Mouse (Mus musculus): ENCODE measurements around the gene Cdkn2b. TPM values are rescaled to one million over a fixed set of nuclear protein-coding genes. Genes with fewer than 3 reads are reported as not detected.
A peak's percentile ranks its signal among the peaks of the same experiment; 100 is the strongest.

Cdkn2b gene
- polyA plus RNA-seq, 1 experiment from 2014 or later, result 26.9 TPM

- under 1% methylated on average over 9 of the region's 9 CpGs for WGBS
- no peak for TF ChIP-seq CTCF (IDR thresholded peaks at IDR 0.05; ENCODE audit: low read depth)
- no peak for TF ChIP-seq EP300 (optimal IDR thresholded peaks at IDR 0.05)
- no peaks in the 10 kb centered on the region for H3K9me3 ChIP-seq (ENCODE audit: control insufficient read depth, low read length)
- H3K9ac ChIP-seq (ENCODE audit: low read length), result no peak overlapping the region
- peak; percentile 51; the same call in 1 of the 2 replicates for ATAC-seq (ENCODE audit: low FRiP score, low TSS enrichment)
- H3K27me3 ChIP-seq (ENCODE audit: control insufficient read depth, insufficient read depth, low read length), result peaks cover 38% of the 10 kb centered on the region
- DNase-seq (ENCODE audit: low spot score), result no peak
- H3K4me1 ChIP-seq (replicated peaks; ENCODE audit: control insufficient read depth, insufficient read depth), result no peaks in the 10 kb centered on the region
- H3K36me3 ChIP-seq (ENCODE audit: control insufficient read depth, insufficient read depth, low read length), result no peaks in the 10 kb centered on the region
- H3K4me3 ChIP-seq (ENCODE audit: low read depth, low read length), result no peak overlapping the region
- H3K4me2 ChIP-seq (replicated peaks; ENCODE audit: low read depth), result no peak overlapping the region
- H3K27ac ChIP-seq (replicated peaks), result no peak overlapping the region
Measured at GRCm38 (mm10) chr4:89273585-89273984, 37.3 kb downstream of the Cdkn2b start.

- H3K4me3 ChIP-seq (ENCODE audit: low read depth, low read length), result no peak overlapping the region
- no peaks in the 10 kb centered on the region for H3K4me1 ChIP-seq (replicated peaks; ENCODE audit: control insufficient read depth, insufficient read depth)
- no peak overlapping the region for H3K4me2 ChIP-seq (replicated peaks; ENCODE audit: low read depth)
- H3K9me3 ChIP-seq (ENCODE audit: control insufficient read depth, low read length), result no peaks in the 10 kb centered on the region
- H3K27me3 ChIP-seq (ENCODE audit: control insufficient read depth, insufficient read depth, low read length), result peaks cover 36% of the 10 kb centered on the region
- no peak for DNase-seq (ENCODE audit: low spot score)
- WGBS, result 3% methylated on average over 20 of the region's 20 CpGs
- ATAC-seq (ENCODE audit: low FRiP score, low TSS enrichment), result no peak
- no peak overlapping the region for H3K9ac ChIP-seq (ENCODE audit: low read length)
- H3K36me3 ChIP-seq (ENCODE audit: control insufficient read depth, insufficient read depth, low read length), result no peaks in the 10 kb centered on the region
- H3K27ac ChIP-seq (replicated peaks), result no peak overlapping the region
- TF ChIP-seq EP300 (optimal IDR thresholded peaks at IDR 0.05) (no peak), CTCF (IDR thresholded peaks at IDR 0.05; ENCODE audit: low read depth) (no peak)
Measured at GRCm38 (mm10) chr4:89272961-89273540, 37.8 kb downstream of the Cdkn2b start.

GRCm38 (mm10) chr4:89272101-89272718, 38.6 kb downstream of the Cdkn2b start:
- Histone ChIP-seq H3K36me3 (ENCODE audit: control insufficient read depth, insufficient read depth, low read length) (no peaks in the 10 kb centered on the region), H3K27me3 (ENCODE audit: control insufficient read depth, insufficient read depth, low read length) (peaks cover 28% of the 10 kb centered on the region), H3K4me3 (ENCODE audit: low read depth, low read length) (no peak overlapping the region), H3K9me3 (ENCODE audit: control insufficient read depth, low read length) (no peaks in the 10 kb centered on the region), H3K4me2 (replicated peaks; ENCODE audit: low read depth) (no peak overlapping the region), H3K4me1 (replicated peaks; ENCODE audit: control insufficient read depth, insufficient read depth) (no peaks in the 10 kb centered on the region), H3K9ac (ENCODE audit: low read length) (no peak overlapping the region), H3K27ac (replicated peaks) (no peak overlapping the region)
- TF ChIP-seq CTCF (IDR thresholded peaks at IDR 0.05; ENCODE audit: low read depth) (no peak), EP300 (optimal IDR thresholded peaks at IDR 0.05) (no peak)
- 6% methylated on average over 18 of the region's 18 CpGs for whole genome bisulfite sequencing
- ATAC-seq (ENCODE audit: low FRiP score, low TSS enrichment), result no peak
- no peak for DNase-seq (ENCODE audit: low spot score)

- TF ChIP-seq EP300 (optimal IDR thresholded peaks at IDR 0.05), result no peak
- no peak for TF ChIP-seq CTCF (IDR thresholded peaks at IDR 0.05; ENCODE audit: low read depth)
- H3K4me3 ChIP-seq (ENCODE audit: low read depth, low read length), result no peak overlapping the region
- WGBS, result 67% methylated on average over 1 of the region's 1 CpGs
- ATAC-seq (ENCODE audit: low FRiP score, low TSS enrichment), result no peak
- no peak overlapping the region for H3K4me2 ChIP-seq (replicated peaks; ENCODE audit: low read depth)
- H3K4me1 ChIP-seq (replicated peaks; ENCODE audit: control insufficient read depth, insufficient read depth), result no peaks in the 10 kb centered on the region
- H3K36me3 ChIP-seq (ENCODE audit: control insufficient read depth, insufficient read depth, low read length), result no peaks in the 10 kb centered on the region
- no peak overlapping the region for H3K9ac ChIP-seq (ENCODE audit: low read length)
- DNase-seq (ENCODE audit: low spot score), result no peak
- H3K9me3 ChIP-seq (ENCODE audit: control insufficient read depth, low read length), result no peaks in the 10 kb centered on the region
- no peak overlapping the region for H3K27ac ChIP-seq (replicated peaks)
- no peaks in the 10 kb centered on the region for H3K27me3 ChIP-seq (ENCODE audit: control insufficient read depth, insufficient read depth, low read length)
Measured at GRCm38 (mm10) chr4:89257768-89258167, 53.1 kb downstream of the Cdkn2b start.

Other genes starting within 250 kb of the Cdkn2b start
- 23.5 and 23.9 TPM in 2 replicates for gene Mtap, start 173.9 kb downstream of the Cdkn2b start, polyA plus RNA-seq (2015; fragmentation: Nextera tagmentation; extraction: Ambion mirVana)
- 0.11 TPM in 1 of 2 replicates, not detected in the other for gene Cdkn2a, start 16.4 kb downstream of the Cdkn2b start, polyA plus RNA-seq (2015; fragmentation: Nextera tagmentation; extraction: Ambion mirVana)

Data from stomach, postnatal 0 days (tissue).